ENCODE assay signal across 29 mouse cellular contexts in genomic region chr10:30702663-30703062, GRCm38 (mm10).
"Had no signal": no experiment of that assay in that cellular context is flagged by ENCODE, and none has a peak within 500 bp of the region (broad histone marks: within the 10 kb centered on the region; RNA-seq: fewer than 3 reads in every experiment).

No protein-coding gene starts in this region.

- H3K4me1 ChIP-seq: embryonic facial prominence, embryonic 10.5 days; embryonic facial prominence, embryonic 12.5 days; embryonic facial prominence, embryonic 13.5 days; embryonic facial prominence, embryonic 15.5 days; forebrain, embryonic 10.5 days; forebrain, embryonic 12.5 days; forebrain, embryonic 13.5 days; forebrain, embryonic 15.5 days had no signal

- H3K9me3 ChIP-seq: embryonic facial prominence, embryonic 10.5 days; embryonic facial prominence, embryonic 12.5 days; embryonic facial prominence, embryonic 13.5 days; embryonic facial prominence, embryonic 15.5 days; forebrain, embryonic 10.5 days; forebrain, embryonic 12.5 days; forebrain, embryonic 13.5 days; forebrain, embryonic 15.5 days had no signal

- H3K27ac ChIP-seq: embryonic facial prominence, embryonic 10.5 days; embryonic facial prominence, embryonic 12.5 days; embryonic facial prominence, embryonic 13.5 days; embryonic facial prominence, embryonic 15.5 days; forebrain, embryonic 10.5 days; forebrain, embryonic 12.5 days; forebrain, embryonic 13.5 days; forebrain, embryonic 15.5 days; gastrocnemius, adult 2 months; heart, adult 2 months had no signal

- H3K4me3 ChIP-seq: embryonic facial prominence, embryonic 10.5 days; embryonic facial prominence, embryonic 12.5 days; embryonic facial prominence, embryonic 13.5 days; embryonic facial prominence, embryonic 15.5 days; erythroblast, embryonic 14.5 days; forebrain, embryonic 10.5 days; forebrain, embryonic 12.5 days; forebrain, embryonic 13.5 days; forebrain, embryonic 15.5 days; gastrocnemius, adult 2 months; heart, adult 2 months had no signal

- H3K27me3 ChIP-seq: embryonic facial prominence, embryonic 12.5 days; embryonic facial prominence, embryonic 13.5 days; embryonic facial prominence, embryonic 15.5 days; forebrain, embryonic 12.5 days; forebrain, embryonic 13.5 days; forebrain, embryonic 15.5 days had no signal

- ATAC-seq: forebrain, embryonic 13.5 days; forebrain, embryonic 14.5 days; forebrain, embryonic 15.5 days; forebrain, embryonic 16.5 days; forebrain, postnatal 0 days had no signal

- H3K4me2 ChIP-seq: embryonic facial prominence, embryonic 12.5 days; embryonic facial prominence, embryonic 13.5 days; embryonic facial prominence, embryonic 15.5 days; forebrain, embryonic 12.5 days; forebrain, embryonic 13.5 days; forebrain, embryonic 15.5 days had no signal

- H3K36me3 ChIP-seq: embryonic facial prominence, embryonic 10.5 days; embryonic facial prominence, embryonic 12.5 days had no signal

- DNase-seq: cerebellum, adult 2 months; cerebellum, adult 8-10 months; cerebellum, adult 9-10 months; cerebellum, adult 9-11 months; cerebellum, postnatal 10 days; cerebellum, postnatal 14 days; cerebellum, postnatal 25 days; cerebellum, postnatal 36 days; embryo, embryonic 11 days; forebrain, postnatal 0 days; gastrocnemius, adult 2 months; gastrocnemius, postnatal 10 days; gastrocnemius, postnatal 14 days; gastrocnemius, postnatal 25 days; gastrocnemius, postnatal 36 days; heart, adult 11 months; heart, adult 18-20 months; heart, adult 2 months had no signal

- H3K9ac ChIP-seq: embryonic facial prominence, embryonic 12.5 days; embryonic facial prominence, embryonic 13.5 days; embryonic facial prominence, embryonic 15.5 days; forebrain, embryonic 12.5 days; forebrain, embryonic 13.5 days; forebrain, embryonic 15.5 days; forebrain, postnatal 0 days had no signal
